In the genomic region with DNA sequence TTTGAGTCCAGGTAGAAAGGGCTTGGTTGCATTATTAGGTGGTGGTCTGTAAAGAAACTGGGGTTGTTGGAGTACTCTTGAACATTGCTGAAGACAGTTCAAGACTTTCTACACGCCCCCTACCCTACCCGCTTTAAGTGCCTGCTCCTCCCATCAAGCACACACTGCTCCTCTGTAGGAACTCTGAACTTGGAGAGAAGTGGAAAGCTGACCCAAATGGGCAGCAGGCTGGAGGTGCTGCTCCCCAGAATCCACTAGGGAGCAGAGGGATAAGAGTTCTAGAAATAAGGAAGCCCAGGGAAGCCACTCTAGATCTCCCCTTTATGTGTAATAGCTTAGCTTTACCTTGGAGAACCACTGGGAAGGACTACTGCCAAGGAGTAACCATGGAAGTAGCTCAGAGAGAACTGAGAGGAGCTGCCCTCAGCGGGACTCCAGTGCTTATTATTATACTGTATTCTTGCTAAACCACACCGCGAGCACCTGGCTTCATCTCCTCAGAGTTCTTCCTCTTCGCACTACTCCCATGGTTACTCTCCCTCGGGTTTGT, we compare ENCODE assay signal across 8 mouse cellular contexts. TPM values are rescaled to one million over a fixed set of nuclear protein-coding genes. Genes with fewer than 3 reads are reported as not detected.
DNase-seq lines count a peak whose midpoint lies in the region; ATAC-seq and TF ChIP-seq lines count a peak whose summit lies in the region.

No protein-coding gene starts in this region.

- no peak for TF ChIP-seq EP300 in stomach, postnatal 0 days (optimal IDR thresholded peaks at IDR 0.05)

- H3K9ac ChIP-seq in liver, embryonic 15.5 days: no peak overlapping the region
- H3K9ac ChIP-seq in stomach, postnatal 0 days (ENCODE audit: low read length): peak overlapping the region; percentile 96

- H3K27me3 ChIP-seq in cerebellum, adult 2 months (ENCODE audit: control insufficient read depth, insufficient read depth, low read length): no peaks in the 10 kb centered on the region
- H3K27me3 ChIP-seq in liver, embryonic 15.5 days: peaks cover 74% of the 10 kb centered on the region
- no peaks in the 10 kb centered on the region for H3K27me3 ChIP-seq in stomach, postnatal 0 days (ENCODE audit: control insufficient read depth, insufficient read depth, low read length)

- no peaks in the 10 kb centered on the region for H3K9me3 ChIP-seq in liver, embryonic 15.5 days (replicated peaks)
- no peaks in the 10 kb centered on the region for H3K9me3 ChIP-seq in stomach, postnatal 0 days (ENCODE audit: control insufficient read depth, low read length)

- H3K27ac ChIP-seq in cerebellum, adult 2 months (ENCODE audit: insufficient read depth, low read length): peak overlapping the region; percentile 56; the same call in 1 of the 2 replicates
- 0 out of 2 replicates have a peak overlapping the region, but pooled peaks have one; percentile 24 for H3K27ac ChIP-seq in liver, embryonic 15.5 days (replicated peaks)
- peak overlapping the region; percentile 95 for H3K27ac ChIP-seq in stomach, postnatal 0 days (replicated peaks)

- peaks cover 3% of the 10 kb centered on the region; the same call in 1 of the 2 replicates for H3K4me1 ChIP-seq in cerebellum, adult 2 months (ENCODE audit: control insufficient read depth, insufficient read depth, low read length)
- H3K4me1 ChIP-seq in liver, embryonic 15.5 days (replicated peaks): peaks cover 29% of the 10 kb centered on the region
- H3K4me1 ChIP-seq in stomach, postnatal 0 days (replicated peaks; ENCODE audit: control insufficient read depth, insufficient read depth): peaks cover 5% of the 10 kb centered on the region

- intact Hi-C loops in heart, postnatal 10 days (cut with DNase I): loop anchor here (5.0 kb wide), 1 partner anchor 61 kb away; no protein-coding TSS in a partner anchor

- ATAC-seq in liver, embryonic 15.5 days (ENCODE audit: insufficient read depth): no peak
- peak; percentile 8; the same call in 1 of the 2 replicates for ATAC-seq in stomach, postnatal 0 days (ENCODE audit: low FRiP score, low TSS enrichment)

- 16% methylated on average over 7 of the region's 7 CpGs for WGBS in cerebellum, adult 2 months
- 16% methylated on average over 7 of the region's 7 CpGs for WGBS in liver, embryonic 15.5 days (ENCODE audit: insufficient replicate concordance)
- 10% methylated on average over 7 of the region's 7 CpGs for WGBS in stomach, postnatal 0 days

- H3K4me3 ChIP-seq in cerebellum, adult 2 months (replicated peaks; ENCODE audit: insufficient read depth, low read depth, low read length): peak overlapping the region; percentile 62
- H3K4me3 ChIP-seq in liver, embryonic 15.5 days (replicated peaks): peak overlapping the region; percentile 60
- H3K4me3 ChIP-seq in stomach, postnatal 0 days (ENCODE audit: low read depth, low read length): peak overlapping the region; percentile 86

- no peak for TF ChIP-seq POLR2A in cerebellum, adult 2 months (IDR thresholded peaks at IDR 0.05; ENCODE audit: borderline replicate concordance, insufficient read depth, low read length)
- TF ChIP-seq POLR2A in brain, embryonic 14.5 days (IDR thresholded peaks at IDR 0.05; ENCODE audit: borderline replicate concordance, extremely low read depth, insufficient read depth, insufficient read length, poor library complexity, severe bottlenecking): no peak

- H3K4me2 ChIP-seq in liver, embryonic 15.5 days: peak overlapping the region; percentile 67
- peak overlapping the region; percentile 66 for H3K4me2 ChIP-seq in stomach, postnatal 0 days (replicated peaks; ENCODE audit: low read depth)

- no peaks in the 10 kb centered on the region for H3K36me3 ChIP-seq in liver, embryonic 15.5 days (replicated peaks)
- H3K36me3 ChIP-seq in stomach, postnatal 0 days (ENCODE audit: control insufficient read depth, insufficient read depth, low read length): no peaks in the 10 kb centered on the region

- no peak for DNase-seq in cerebellum, adult 2 months
- no peak for DNase-seq in cerebellum, postnatal 36 days
- DNase-seq in brain, embryonic 14.5 days (ENCODE audit: low read depth): peak; percentile 40
- peak; percentile 36 to 49 for DNase-seq in heart, postnatal 10 days
- DNase-seq in stomach, postnatal 0 days (ENCODE audit: low spot score): no peak
- no peak for DNase-seq in layer of hippocampus, adult 18-20 months (ENCODE audit: low spot score in 2 of 2)
- DNase-seq in thymus, postnatal 0 days (ENCODE audit: low spot score): no peak

- no peak for TF ChIP-seq CTCF in cerebellum, adult 2 months (IDR thresholded peaks at IDR 0.05; ENCODE audit: borderline replicate concordance, insufficient read depth, low read depth, low read length)
- no peak for TF ChIP-seq CTCF in brain, embryonic 14.5 days (IDR thresholded peaks at IDR 0.05; ENCODE audit: borderline replicate concordance, extremely low read depth, insufficient read depth, insufficient read length)
- no peak for TF ChIP-seq CTCF in stomach, postnatal 0 days (IDR thresholded peaks at IDR 0.05; ENCODE audit: low read depth)

RNA-seq across cellular contexts. Expression of a gene that starts 0.7 kb away (rescaled TPM):
- polyA plus RNA-seq in cerebellum, adult 2 months (2012; rRNA removed): 14.0 and 15.9 TPM in 2 replicates
- 7.1 and 7.9 TPM in 2 replicates for polyA plus RNA-seq in brain, embryonic 14.5 days (2012; rRNA removed)
- total RNA-seq in heart, postnatal 10 days (2021): 10 to 100 TPM; 26.3 to 31.6 TPM
- polyA plus RNA-seq in liver, embryonic 15.5 days (2015; fragmentation: Nextera tagmentation; extraction: Ambion mirVana): 2.6 and 2.7 TPM in 2 replicates
- 5.5 and 6.6 TPM in 2 replicates for polyA plus RNA-seq in stomach, postnatal 0 days (2015; fragmentation: Nextera tagmentation; extraction: Ambion mirVana)
- 1 to 10 TPM; 6.8 to 7.1 TPM for total RNA-seq in layer of hippocampus, adult 18-20 months (2021)
- polyA plus RNA-seq in thymus, postnatal 0 days (2015; fragmentation: Nextera tagmentation; extraction: Ambion mirVana): 1.4 and 1.6 TPM in 2 replicates

RNA-seq across cellular contexts. Expression of a gene that starts 8.9 kb away (rescaled TPM):
- 104 and 105 TPM in 2 replicates for polyA plus RNA-seq in cerebellum, adult 2 months (2012; rRNA removed)
- 135 and 138 TPM in 2 replicates for polyA plus RNA-seq in brain, embryonic 14.5 days (2012; rRNA removed)
- 10 to 100 TPM; 69.2 to 70.7 TPM for total RNA-seq in heart, postnatal 10 days (2021)
- 33.2 and 34.1 TPM in 2 replicates for polyA plus RNA-seq in liver, embryonic 15.5 days (2015; fragmentation: Nextera tagmentation; extraction: Ambion mirVana)
- 47.7 and 49.3 TPM in 2 replicates for polyA plus RNA-seq in stomach, postnatal 0 days (2015; fragmentation: Nextera tagmentation; extraction: Ambion mirVana)
- 10 to 100 TPM; 90.4 to 93.2 TPM for total RNA-seq in layer of hippocampus, adult 18-20 months (2021)
- polyA plus RNA-seq in thymus, postnatal 0 days (2015; fragmentation: Nextera tagmentation; extraction: Ambion mirVana): 96.2 and 101 TPM in 2 replicates

Comparison
In these comparisons a context has a peak if more than half of its experiments do, and no peak if none do; other contexts are left out.
1. DNase-seq: peak in brain, embryonic 14.5 days (single experiment) and heart, postnatal 10 days (2 of 2); none in cerebellum, adult 2 months (0 of 2), cerebellum, postnatal 36 days (0 of 2), stomach, postnatal 0 days (single experiment), layer of hippocampus, adult 18-20 months (0 of 2) and thymus, postnatal 0 days (single experiment).
2. H3K27ac ChIP-seq: peak in every context shown above with its lines; median percentile 95 in stomach, postnatal 0 days; 56 in cerebellum, adult 2 months; 24 in liver, embryonic 15.5 days.
3. Peak in every context shown above with its lines, with median percentiles within 50 percentile points of each other: H3K4me3 ChIP-seq.